Mouse (Mus musculus): ENCODE data around the gene Inka2.

GRCm38 (mm10) chr3:105710246-105710645 is 5.8 kb downstream of the Inka2 start:
- TF ChIP-seq POLR2A (IDR thresholded peaks at IDR 0.05; ENCODE audit: borderline replicate concordance, extremely low read depth, insufficient read depth, insufficient read length, poor library complexity, severe bottlenecking) (no peak), CTCF (IDR thresholded peaks at IDR 0.05; ENCODE audit: borderline replicate concordance, extremely low read depth, insufficient read depth, insufficient read length) (no peak)

Data from brain, embryonic 14.5 days (tissue).